ENCODE assay signal across 9 mouse cellular contexts in genomic region chr2:148188865-148189264, GRCm38 (mm10).
DNase-seq lines count a peak whose midpoint lies in the region.
"Had no signal": no experiment of that assay in that cellular context is flagged by ENCODE, and none has a peak within 500 bp of the region (broad histone marks: within the 10 kb centered on the region; RNA-seq: fewer than 3 reads in every experiment).

No protein-coding gene starts in this region.

- peak; percentile 25 for DNase-seq in kidney, adult 9 months
- no peak for DNase-seq in kidney, adult 18-20 months
- DNase-seq in urinary bladder, postnatal 14 days (ENCODE audit: low spot score): peak; percentile 6
- no peak for DNase-seq in urinary bladder, postnatal 25 days (ENCODE audit: low spot score)
- peak; percentile 39 for DNase-seq in heart, postnatal 4 days
- no peak for DNase-seq in right cerebral cortex, postnatal 36 days (ENCODE audit: low spot score in 2 of 2)
- no peak for DNase-seq in cerebellum, postnatal 14 days
- DNase-seq: cerebellum, adult 18-20 months; embryo, embryonic 11 days had no signal

Comparison
In these comparisons a context has a peak if more than half of its experiments do, and no peak if none do; other contexts are left out.
1. DNase-seq: peak in kidney, adult 9 months (single experiment), urinary bladder, postnatal 14 days (single experiment) and heart, postnatal 4 days (single experiment); none in kidney, adult 18-20 months (single experiment), urinary bladder, postnatal 25 days (single experiment), right cerebral cortex, postnatal 36 days (0 of 2) and cerebellum, postnatal 14 days (0 of 2).